Mouse (Mus musculus) neural tube, embryonic 10.5 days (tissue): ENCODE results near the gene Gm9999.
"Not testable (repeated sequence)": the region's sequence is repeated elsewhere in the genome, so short reads cannot be mapped to it uniquely, and the experiment has no call there.

Source experiments
- DNase-seq: peaks from one replicate; pipeline ENCODE4 v3.0.0-alpha.2; 2017; ENCODE audit warnings: low spot score; ENCODE audit errors: extremely low spot score

The Gm9999 gene

DNA sequence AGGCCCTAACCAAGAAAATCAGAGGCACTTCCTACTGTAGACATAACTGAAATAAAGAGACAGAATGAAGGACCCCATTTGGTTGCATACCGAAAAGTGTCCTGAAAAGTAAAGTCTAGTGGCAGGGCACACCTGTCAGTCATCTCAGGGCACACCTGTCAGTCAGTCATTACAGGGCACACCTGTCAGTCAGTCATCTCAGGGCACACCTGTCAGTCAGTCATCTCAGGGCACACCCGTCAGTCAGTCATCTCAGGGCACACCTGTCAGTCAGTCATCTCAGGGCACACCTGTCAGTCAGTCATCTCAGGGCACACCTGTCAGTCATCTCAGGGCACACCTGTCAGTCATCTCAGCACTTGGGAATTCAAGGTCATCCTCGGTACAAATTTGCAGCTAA lies 43.5 kb downstream of the Gm9999 start:
- not testable (repeated sequence) for DNase-seq

DNA sequence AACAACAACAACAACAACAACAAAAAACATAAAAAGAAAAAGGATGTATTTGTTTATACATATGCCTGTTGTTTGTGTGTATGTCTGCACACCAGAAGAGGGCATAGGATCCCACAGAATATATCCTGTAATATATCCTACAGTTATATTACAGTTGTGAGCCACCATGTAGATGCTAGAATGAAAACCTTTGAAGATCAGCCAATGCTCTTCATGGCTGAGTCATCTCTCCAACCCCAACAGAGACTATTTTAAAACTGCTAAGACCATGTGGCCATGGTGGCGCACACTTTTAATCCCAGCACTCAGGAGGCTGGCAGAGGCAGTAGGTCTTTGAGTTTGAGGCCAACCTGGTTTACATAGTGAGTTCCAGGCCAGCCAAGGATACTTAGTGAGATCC lies 44.1 kb downstream of the Gm9999 start:
- no peak for DNase-seq

DNA sequence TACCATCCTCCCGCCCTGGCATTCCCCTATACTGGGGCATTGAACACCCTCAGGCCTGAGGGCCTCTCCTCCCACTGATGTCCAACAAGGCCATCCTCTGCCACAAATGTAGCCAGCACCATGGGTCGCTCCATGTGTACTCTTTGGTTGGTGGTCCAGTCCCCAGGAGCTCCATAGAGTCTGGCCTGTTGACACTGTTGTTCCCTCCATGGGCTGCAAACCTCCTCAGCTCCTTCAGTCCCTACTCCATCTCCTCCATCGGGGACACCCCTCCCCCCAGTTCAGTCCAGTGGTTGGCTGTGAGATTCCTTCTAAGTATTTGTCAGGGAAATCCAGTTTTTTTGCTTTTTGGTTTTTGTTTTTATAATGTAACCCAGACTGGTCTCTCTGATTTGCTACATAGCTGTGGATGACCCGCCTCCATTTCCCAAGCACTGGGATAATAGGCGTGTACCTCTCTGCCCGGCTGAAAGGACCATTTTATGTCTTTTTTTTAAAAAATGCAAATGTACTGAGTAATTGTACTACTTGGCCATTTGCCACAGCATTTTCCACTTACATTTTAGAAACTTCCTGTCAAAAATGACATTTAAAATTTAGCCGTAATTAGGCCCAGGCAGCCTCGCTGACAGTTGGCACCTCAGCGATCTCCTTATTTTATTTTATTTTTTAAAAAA lies 47.3 kb downstream of the Gm9999 start:
- DNase-seq = no peak

DNA sequence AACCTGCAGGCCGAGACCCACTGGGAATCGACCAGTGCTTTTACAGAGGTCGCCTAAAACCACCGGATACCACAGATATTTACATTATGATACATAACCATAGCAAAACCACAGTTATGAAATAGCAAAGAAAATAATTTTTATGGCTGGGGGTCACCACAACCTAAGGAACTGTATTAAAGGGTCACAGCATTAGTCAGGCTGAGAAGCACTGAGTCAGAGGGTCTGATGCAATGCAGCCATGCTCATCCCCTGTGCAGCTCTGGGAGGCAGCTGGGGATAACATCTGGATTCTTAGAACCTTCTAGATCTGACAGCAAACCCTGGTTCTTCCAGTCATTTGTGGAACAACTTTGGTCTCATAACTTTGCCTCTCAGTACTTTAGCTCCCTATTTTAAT lies 48.0 kb downstream of the Gm9999 start:
- DNase-seq = no peak

DNA sequence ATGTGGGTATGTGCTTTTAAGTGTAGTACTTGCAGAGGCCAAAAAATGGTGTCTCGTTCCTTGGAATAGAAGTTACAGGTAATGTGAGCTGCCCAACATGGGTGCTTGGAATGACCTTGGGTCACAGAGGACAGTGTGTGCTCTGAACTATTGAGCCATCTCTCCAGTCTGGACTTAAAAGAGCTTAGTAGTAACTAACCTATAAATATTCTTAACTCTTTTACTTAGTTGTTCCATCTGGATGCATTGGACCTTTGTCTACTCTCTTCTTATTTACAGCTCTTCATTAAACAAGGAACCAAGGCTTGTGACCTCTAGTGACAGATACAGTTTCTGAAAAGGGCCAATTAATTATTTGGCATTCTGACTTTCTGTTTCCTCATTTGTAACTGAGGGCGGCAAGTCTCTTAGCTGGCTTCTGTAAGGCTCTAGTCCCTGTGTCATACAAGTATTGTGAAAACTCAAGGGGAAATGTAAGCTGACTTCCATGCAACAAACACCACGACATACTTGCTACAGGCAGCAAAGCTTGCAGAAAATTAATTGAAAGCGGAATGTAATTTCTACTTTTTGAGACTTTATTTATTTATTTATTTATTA lies 51.5 kb downstream of the Gm9999 start:
- no peak for DNase-seq

DNA sequence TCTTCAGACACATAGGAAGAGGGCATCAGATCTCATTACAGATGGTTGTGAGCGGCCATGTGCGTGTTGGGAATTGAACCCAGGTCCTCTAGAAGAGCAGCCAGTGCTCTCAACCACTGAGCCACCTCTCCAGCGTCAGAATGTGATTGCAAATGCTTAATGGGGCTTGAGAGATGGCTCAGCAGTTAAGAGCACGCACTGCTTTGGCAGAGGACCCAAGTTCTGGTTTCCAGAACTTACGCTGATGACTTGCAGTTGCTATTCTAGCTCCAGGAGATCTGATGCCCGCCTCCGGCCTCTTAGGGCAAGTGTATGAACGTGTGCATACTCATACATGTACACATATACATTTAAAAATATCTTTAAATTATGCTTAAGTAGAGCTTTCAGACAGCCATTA lies 52.0 kb downstream of the Gm9999 start:
- no peak for DNase-seq
